Mouse (Mus musculus) left cerebral cortex, adult 18-20 months (tissue): ENCODE measurements around the gene Tjp2. TPM values are rescaled to one million over a fixed set of nuclear protein-coding genes. Genes with fewer than 3 reads are reported as not detected.
"Not testable (repeated sequence)": the region's sequence is repeated elsewhere in the genome, so short reads cannot be mapped to it uniquely, and the experiment has no call there.

ENCODE experiments used
- DNase-seq, 2 experiments: peaks; one replicate each; pipeline ENCODE4 v3.0.0; 2021 to 2022; ENCODE audit warnings: low spot score in 2 of 2, mixed read lengths in 1 of 2
- total RNA-seq, 2 experiments: library from RNA; stranded (reverse); gene quantifications; 2 replicates each; pipeline ENCODE4 v1.2.3; 2021

The Tjp2 gene
- total RNA-seq, 2 experiments from 2014 or later, result 16.9 to 22.2 TPM

DNA sequence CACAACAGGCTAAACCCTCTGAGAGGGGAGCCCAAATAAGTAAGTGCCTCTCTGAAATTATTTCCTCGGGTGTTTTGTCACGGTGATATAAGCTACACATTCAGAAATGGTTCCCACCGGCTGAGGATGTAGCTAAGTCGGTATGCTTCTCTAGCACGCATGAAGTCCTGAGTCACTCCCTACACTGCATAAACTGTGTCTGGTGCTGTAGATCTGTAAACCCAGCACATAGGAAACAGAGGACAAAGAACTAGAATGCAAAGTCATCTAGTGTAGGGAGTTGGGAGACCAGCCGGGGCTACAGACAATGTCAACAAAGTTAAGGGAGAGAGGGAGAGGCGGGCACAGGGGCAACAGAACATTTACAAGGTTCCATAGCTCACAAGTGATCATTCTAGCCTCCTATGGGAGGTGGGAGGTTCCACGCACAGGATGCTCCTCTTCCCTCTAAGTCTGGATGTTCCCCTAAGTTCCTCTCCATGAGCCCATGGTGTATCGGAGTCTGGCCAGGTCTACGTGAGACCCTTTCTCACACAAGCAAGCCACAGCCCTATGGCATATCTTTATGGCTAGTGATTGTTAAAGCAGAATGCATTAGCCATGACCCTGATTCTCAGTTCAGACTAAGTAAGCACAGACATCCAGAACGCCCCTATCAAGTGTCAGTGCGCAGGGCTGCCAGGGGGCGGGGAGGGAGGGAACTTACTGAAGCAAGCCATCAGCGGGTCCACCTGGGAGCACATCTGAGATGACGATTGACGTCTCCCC, 90.5 kb downstream of the Tjp2 start:
- no peak for DNase-seq

GRCm38 (mm10) chr19:24123534-24124290, 101.1 kb downstream of the Tjp2 start:
- DNase-seq, result no peak

- DNase-seq, result no peak
Measured at GRCm38 (mm10) chr19:24123087-24123486, 101.7 kb downstream of the Tjp2 start.

- no peak for DNase-seq
Measured at GRCm38 (mm10) chr19:24122647-24123046, 102.2 kb downstream of the Tjp2 start.

DNA sequence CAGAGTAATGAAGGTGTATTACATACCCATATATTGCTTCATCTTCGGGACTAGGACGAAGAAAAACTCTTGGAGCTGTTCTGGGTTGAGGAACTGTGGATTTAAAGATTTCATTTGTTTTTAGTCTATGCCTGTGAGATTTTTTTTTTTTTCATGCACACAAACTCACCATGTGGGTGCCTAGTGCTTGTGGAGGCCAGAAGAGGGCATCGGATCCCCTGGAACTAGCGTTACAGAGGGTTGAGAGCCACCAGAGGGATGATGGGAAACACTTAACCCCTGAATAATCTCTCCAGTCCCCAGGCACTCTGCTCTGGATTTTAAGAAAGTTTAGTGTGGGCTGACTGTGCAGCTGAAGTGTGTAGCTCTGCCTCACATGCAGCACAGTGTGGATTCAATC, 104.0 kb downstream of the Tjp2 start:
- DNase-seq, result no peak

DNA sequence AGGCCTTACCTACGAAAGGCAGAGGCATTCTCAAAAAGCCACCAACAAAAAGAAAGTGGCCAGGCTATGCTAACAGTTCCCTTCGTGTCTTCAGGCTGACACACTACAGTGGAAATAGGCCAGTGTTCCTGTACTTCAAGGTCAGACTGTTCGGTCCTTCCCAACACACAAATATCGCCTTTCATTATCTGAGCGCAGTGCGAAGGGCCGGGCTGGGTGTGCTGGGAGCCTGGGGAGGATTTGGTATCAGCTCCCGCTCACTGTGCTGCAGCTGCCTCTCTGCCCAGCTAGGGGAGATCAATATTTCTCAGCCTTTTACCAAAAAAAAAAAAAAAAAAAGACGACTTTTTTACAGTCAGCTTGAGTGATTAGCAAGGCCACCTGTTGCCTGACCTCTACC, 106.1 kb downstream of the Tjp2 start:
- DNase-seq, result no peak

- DNase-seq, result no peak
Measured at GRCm38 (mm10) chr19:24111581-24111980, 113.2 kb downstream of the Tjp2 start.

GRCm38 (mm10) chr19:24107707-24108106, 117.1 kb downstream of the Tjp2 start:
- peak; percentile 23 to 28 for DNase-seq

DNA sequence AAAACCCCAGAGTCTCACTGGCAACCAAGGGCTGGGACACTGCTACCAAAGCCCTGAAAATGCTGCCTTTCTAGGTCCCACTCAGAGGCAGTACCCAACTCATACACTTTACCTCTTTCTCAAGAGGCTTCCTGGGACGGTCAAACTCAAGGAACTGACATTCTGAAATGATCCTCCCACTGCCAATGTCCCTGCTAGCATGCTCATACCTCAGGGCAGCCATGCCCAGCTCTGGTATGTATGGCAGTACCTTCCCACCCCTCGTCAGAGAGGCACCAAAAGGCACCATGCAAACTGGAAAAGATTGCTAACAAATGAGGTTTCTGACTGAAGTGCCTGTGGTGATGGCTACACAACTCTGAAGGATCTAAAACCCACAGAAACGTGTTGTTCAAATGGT, 121.0 kb downstream of the Tjp2 start:
- no peak for DNase-seq

DNA sequence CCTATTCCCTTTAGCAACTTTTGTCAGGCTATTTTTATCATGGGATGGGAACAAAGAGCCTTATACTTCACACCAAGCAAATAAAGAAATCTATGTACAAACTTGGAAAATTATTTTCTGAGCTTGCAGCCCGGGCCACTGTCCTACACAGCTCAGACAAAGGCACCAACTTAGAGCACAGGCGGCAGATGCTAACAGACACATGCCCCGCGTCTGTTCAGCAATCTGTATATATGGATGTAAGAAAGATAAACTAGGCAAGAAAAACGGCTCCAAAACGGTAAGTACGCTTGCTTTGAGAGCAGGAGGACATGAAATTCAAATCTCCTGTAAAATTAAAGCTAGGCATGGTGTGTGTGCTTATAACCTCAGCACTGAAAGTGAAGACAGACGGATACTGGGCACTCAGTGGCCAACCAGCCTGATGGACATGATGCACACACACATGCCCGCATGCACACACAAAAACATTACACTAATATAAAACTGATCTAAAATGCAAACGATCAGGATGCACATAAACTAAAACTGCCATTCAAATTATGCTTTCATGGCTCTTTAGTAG, 122.2 kb downstream of the Tjp2 start:
- DNase-seq, result no peak

- DNase-seq, result no peak
Measured at GRCm38 (mm10) chr19:24101183-24101582, 123.6 kb downstream of the Tjp2 start.

DNA sequence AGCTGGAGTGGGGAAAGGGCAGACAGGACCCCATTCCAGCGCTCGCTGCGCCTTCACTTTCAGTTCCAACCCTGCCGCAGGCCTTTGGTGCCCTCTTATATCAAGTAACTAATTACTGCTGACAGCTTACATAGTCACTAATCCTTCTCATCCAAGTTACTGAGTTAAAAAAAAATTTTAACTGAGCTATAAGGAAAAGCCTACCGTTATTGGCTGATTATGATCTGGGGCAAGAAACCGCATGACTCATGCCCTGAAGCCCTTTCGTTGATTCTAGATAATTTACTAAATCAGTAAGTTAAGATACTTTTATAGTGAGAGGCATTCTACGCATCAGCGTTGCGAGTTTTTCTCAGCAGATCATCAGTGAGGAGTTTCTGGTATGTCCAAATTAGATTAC, 126.1 kb downstream of the Tjp2 start:
- no peak for DNase-seq

DNA sequence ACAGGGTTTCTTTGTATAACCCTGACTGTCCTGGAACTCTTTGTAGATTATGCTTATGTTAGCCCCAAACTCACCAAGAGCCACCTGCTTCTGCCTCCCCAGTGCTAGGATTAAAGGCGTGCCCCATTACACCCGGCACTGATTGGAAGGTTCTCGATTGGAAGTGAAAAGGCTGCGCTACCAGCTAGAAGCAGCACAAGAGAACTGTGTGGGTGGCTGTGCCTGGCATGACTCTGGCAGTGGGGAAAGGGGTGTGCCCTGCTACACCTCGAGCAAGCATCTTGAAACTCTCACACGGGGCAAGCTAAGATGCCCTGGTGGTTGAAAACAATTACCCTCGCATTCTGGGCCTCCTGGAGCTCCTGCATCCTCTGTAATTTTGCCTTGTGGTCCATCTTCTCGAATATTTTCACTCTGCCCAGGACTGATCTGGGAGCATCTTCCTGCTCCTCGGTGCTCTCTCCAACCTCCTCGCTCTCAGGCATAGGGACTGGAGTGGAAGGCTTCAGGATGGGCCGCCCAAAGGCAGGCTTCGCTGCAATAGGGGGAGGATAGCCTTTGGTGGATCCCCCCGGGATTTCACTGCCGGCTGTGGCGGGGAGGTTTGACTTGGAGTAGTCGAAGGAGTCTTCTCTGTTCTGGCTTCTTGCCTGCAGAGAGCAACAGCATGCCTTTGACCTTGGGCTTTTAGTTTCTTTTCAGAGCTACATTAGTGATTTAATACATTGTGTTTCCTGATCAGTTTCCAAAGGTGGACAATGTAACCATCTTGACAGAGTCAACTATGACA, 127.0 kb downstream of the Tjp2 start:
- no peak for DNase-seq

GRCm38 (mm10) chr19:24092060-24092459, 132.8 kb downstream of the Tjp2 start:
- not testable (repeated sequence) for DNase-seq

GRCm38 (mm10) chr19:24090366-24090765, 134.5 kb downstream of the Tjp2 start:
- DNase-seq, result no peak

- no peak for DNase-seq
Measured at GRCm38 (mm10) chr19:24085306-24085705, 139.5 kb downstream of the Tjp2 start.

DNA sequence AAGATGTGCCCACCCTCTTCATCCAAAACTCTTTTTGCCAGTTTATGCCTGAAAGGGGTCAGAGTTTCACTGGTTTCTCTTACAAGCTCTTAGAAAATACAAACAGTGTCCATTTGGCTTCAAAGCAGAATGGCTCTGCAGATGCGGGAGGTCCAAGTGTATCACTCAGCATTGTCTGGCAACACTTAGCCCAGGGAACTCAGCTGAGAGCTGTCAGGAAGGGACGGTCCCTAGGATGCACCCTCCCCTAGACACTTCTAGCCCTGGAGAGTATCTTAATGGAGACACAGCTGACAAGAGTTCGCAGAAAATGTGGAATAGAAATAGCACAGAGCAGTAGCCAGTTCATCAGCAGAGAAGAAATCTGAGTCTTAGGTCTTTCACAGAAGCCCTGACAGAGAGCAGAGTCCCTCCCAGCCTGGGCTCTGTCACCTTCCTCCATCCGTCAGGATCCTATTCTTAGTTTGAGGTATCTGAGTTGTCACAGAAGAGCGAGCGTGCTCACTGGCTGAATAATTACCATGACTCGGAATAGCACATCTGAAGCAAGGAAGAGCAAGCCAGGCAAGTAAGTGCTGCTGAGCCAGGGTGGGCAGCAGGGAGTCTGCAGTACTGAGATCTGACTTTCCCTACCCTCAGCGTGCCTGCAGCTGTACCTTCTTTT, 144.3 kb downstream of the Tjp2 start:
- DNase-seq, result no peak

DNA sequence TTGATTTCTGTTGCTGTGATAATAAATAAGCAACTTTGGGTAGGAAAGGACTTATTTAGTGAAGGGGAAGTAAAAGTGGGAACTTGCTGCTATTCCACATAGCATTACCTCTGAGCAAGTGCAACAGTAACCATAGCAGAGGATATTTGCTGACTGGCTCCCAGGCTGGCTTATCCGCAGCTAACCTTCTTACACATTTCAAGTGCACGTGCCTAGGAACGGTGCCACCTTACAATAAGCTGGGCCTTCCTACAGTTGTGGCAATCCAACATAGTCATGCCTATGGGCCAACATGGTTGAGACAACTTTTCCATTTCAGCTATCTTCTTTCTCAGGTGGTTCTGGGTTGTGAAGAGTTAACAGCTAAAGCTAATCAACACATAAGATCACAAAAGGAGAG, 147.2 kb downstream of the Tjp2 start:
- DNase-seq, result no peak

GRCm38 (mm10) chr19:24076536-24076935, 148.3 kb downstream of the Tjp2 start:
- DNase-seq, result no peak

DNA sequence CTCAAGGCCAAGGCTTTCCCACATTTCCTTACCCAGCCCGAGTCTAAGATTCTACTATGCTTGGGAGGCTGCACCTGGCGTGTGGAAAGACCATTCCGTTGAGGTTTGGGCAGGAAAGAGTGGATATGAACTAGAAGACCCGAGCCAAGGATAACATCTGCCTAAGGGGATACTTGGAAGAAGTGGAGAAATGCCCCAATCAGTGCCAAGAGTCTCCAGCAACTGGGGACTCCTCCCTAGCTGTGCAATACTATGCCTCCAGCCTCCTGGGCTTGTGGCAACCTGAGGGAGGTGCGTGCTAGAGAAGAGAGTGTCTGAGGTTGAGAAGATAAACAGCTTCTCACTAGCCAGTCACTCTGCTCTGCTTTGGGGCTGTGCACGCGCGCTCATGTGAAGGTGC, 148.9 kb downstream of the Tjp2 start:
- no peak for DNase-seq

DNA sequence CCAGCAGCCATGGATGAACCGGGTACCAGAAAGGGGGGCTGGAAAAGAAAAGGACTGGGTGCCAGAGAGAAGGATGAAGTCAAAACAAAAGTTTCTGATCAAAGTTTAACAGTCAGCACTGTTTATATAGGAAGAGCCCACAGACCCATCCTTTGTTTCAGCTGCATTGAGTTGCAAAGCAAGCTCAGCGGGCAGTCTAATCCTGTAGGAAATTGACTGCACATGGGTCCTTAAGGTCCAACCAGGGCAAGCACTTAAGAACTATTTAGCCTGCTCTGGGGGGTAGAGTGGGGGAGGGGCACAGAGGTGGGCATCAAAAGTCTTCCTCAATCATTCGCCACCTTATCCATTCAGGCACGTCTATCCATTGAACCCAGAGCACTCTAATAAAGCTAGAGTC, 151.7 kb downstream of the Tjp2 start:
- no peak for DNase-seq
